Mouse (Mus musculus) ES-E14 (cell line): ENCODE measurements around the gene Itpr1.

Experiments used
- CHD2 ChIP-seq: IDR thresholded peaks from 2 replicates; pipeline ENCODE4 v1.6.1; 2014; ENCODE audit warnings: mild to moderate bottlenecking, low read depth, low read length, inconsistent platforms
- HCFC1 ChIP-seq: IDR thresholded peaks from 2 replicates; pipeline ENCODE4 v1.6.1; 2012; ENCODE audit warnings: low read length, inconsistent platforms, borderline replicate concordance; ENCODE audit not compliant: insufficient read depth
- MAFK ChIP-seq: IDR thresholded peaks from 2 replicates; pipeline ENCODE4 v1.6.1; 2014; ENCODE audit warnings: mild to moderate bottlenecking, low read depth, low read length, inconsistent platforms; ENCODE audit not compliant: insufficient read depth

GRCm38 (mm10) chr6:108441290-108441689 is 228.4 kb downstream of the Itpr1 start:
- no peak for TF ChIP-seq CHD2
- no peak for TF ChIP-seq MAFK
- no peak for TF ChIP-seq HCFC1
